Mouse (Mus musculus): ENCODE measurements around the gene Dock8. TPM values are rescaled to one million over a fixed set of nuclear protein-coding genes. Genes with fewer than 3 reads are reported as not detected.
A peak's percentile ranks its signal among the peaks of the same experiment; 100 is the strongest.

The Dock8 gene
- total and polyA plus RNA-seq, 3 experiments = 16.1 to 30.1 TPM; not detected in 1

DNA sequence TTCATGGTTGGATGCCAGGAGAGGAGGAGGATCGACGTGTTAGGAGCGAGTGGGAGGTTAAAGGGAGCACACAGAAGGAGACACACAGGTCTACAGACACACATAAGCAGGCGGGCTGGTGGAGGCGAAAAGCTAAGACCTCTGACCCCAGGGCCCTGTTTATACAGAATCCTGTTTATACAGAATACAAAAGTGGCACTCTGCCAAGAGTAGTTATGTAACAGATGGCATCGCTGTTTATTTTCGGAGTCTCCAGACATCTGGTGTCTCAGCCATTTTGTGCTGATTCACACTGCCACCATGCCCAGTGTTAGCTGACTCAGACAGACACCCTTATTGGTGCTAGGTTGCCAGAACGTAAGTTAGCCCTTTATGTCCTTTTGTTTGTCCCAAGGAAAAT is 18.0 kb upstream of the Dock8 start:
- TF ChIP-seq TAL1 (IDR thresholded peaks at IDR 0.05; ENCODE audit: low read length) = 0 out of 2 replicates have a peak, but pooled peaks have one; percentile 1
- no peak for TF ChIP-seq HCFC1 (IDR thresholded peaks at IDR 0.05; ENCODE audit: low read depth, low read length)
- no peak for TF ChIP-seq TBP (IDR thresholded peaks at IDR 0.05; ENCODE audit: low read depth, low read length)
- no peak for TF ChIP-seq MXI1 (IDR thresholded peaks at IDR 0.05; ENCODE audit: low read depth, low read length)
- TF ChIP-seq TCF12 (IDR thresholded peaks at IDR 0.05; ENCODE audit: low read depth, low read length) = no peak
- no peak for TF ChIP-seq RAD21 (IDR thresholded peaks at IDR 0.05; ENCODE audit: low read depth, low read length)
- no peak overlapping the region for H3K27ac ChIP-seq (ENCODE audit: control insufficient read depth, low read depth, low read length)
- DNase-seq (ENCODE audit: low read depth, low spot score) = no peak
- H3K9ac ChIP-seq (ENCODE audit: control insufficient read depth, low read depth, low read length, poor library complexity, severe bottlenecking) = no peak overlapping the region
- no peak overlapping the region for H3K4me3 ChIP-seq (ENCODE audit: control insufficient read depth in 1 of 2, insufficient read depth in 1 of 2, low read depth in 2 of 2, low read length in 2 of 2)
- H3K36me3 ChIP-seq (ENCODE audit: control insufficient read depth in 1 of 2, insufficient read depth in 2 of 2, low read length in 2 of 2) = no peaks in the 10 kb centered on the region
- no peaks in the 10 kb centered on the region for H3K9me3 ChIP-seq (replicated peaks; ENCODE audit: insufficient read depth, low read length)
- 0 out of 4 replicates have a peak, but pooled peaks cover 0 to 2% of the 10 kb centered on the region in 2 experiments for H3K4me1 ChIP-seq (ENCODE audit: control insufficient read depth in 1 of 2, insufficient read depth in 2 of 2, low read length in 2 of 2)
- no peaks in the 10 kb centered on the region for H3K27me3 ChIP-seq (ENCODE audit: control insufficient read depth in 1 of 2, insufficient read depth in 2 of 2, low read length in 2 of 2)
- no peaks in the 10 kb centered on the region for H3K79me2 ChIP-seq (ENCODE audit: control insufficient read depth, insufficient read depth, low read length, poor library complexity)

DNA sequence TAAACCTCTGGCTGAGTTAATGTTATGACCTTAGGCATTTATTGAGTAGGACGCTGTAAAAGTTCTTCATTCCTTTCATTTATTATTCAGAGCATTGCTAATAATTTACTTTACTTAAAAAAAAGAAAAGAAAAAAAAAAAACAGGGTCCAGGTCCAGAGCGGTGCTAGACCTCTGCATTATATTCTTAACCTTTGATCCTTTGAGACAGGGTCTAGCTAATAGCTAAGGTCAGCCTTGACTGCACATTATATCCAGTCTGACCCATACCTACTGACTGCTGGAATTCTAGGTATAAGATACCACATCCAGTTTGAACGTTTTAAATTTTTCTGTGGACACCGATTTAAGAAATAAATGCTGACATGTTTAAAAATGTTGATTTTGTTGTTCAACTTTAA is 16.3 kb upstream of the Dock8 start:
- H3K4me3 ChIP-seq (ENCODE audit: control insufficient read depth in 1 of 2, insufficient read depth in 1 of 2, low read depth in 2 of 2, low read length in 2 of 2) = no peak overlapping the region
- H3K36me3 ChIP-seq (ENCODE audit: control insufficient read depth in 1 of 2, insufficient read depth in 2 of 2, low read length in 2 of 2) = no peaks in the 10 kb centered on the region
- H3K27me3 ChIP-seq (ENCODE audit: control insufficient read depth in 1 of 2, insufficient read depth in 2 of 2, low read length in 2 of 2) = no peaks in the 10 kb centered on the region
- H3K27ac ChIP-seq (ENCODE audit: control insufficient read depth, low read depth, low read length) = no peak overlapping the region
- H3K9ac ChIP-seq (ENCODE audit: control insufficient read depth, low read depth, low read length, poor library complexity, severe bottlenecking) = no peak overlapping the region
- TF ChIP-seq ZNF384 (IDR thresholded peaks at IDR 0.05; ENCODE audit: low read depth, low read length) = no peak
- TF ChIP-seq RCOR1 (IDR thresholded peaks at IDR 0.05; ENCODE audit: low read depth, low read length) = no peak
- no peak for TF ChIP-seq MEF2A (IDR thresholded peaks at IDR 0.05; ENCODE audit: extremely low read depth, insufficient replicate concordance, low read depth, low read length, poor library complexity, severe bottlenecking)
- no peak for TF ChIP-seq ZMIZ1 (IDR thresholded peaks at IDR 0.05; ENCODE audit: low read depth, low read length)
- TF ChIP-seq UBTF (IDR thresholded peaks at IDR 0.05; ENCODE audit: borderline replicate concordance, insufficient read depth, low read depth, low read length) = no peak
- no peak for TF ChIP-seq JUND (IDR thresholded peaks at IDR 0.05; ENCODE audit: low read depth, low read length)
- TF ChIP-seq TCF12 (IDR thresholded peaks at IDR 0.05; ENCODE audit: low read depth, low read length) = no peak
- TF ChIP-seq ZC3H11A (IDR thresholded peaks at IDR 0.05; ENCODE audit: low read depth, low read length) = no peak
- no peak for TF ChIP-seq SIN3A (IDR thresholded peaks at IDR 0.05; ENCODE audit: low read length)
- no peak for TF ChIP-seq POLR2A (IDR thresholded peaks at IDR 0.05; ENCODE audit: control insufficient read depth in 1 of 2, insufficient read depth in 1 of 2, low read depth in 1 of 2, low read length in 2 of 2, poor library complexity in 1 of 2)
- no peak for TF ChIP-seq POLR2AphosphoS2 (IDR thresholded peaks at IDR 0.05; ENCODE audit: low read length)
- no peak for TF ChIP-seq POLR2AphosphoS5 (IDR thresholded peaks at IDR 0.05; ENCODE audit: borderline replicate concordance, low read depth, low read length)
- TF ChIP-seq MXI1 (IDR thresholded peaks at IDR 0.05; ENCODE audit: low read depth, low read length) = no peak
- no peak for TF ChIP-seq CTCF (IDR thresholded peaks at IDR 0.05 in 2 of 3, conservative IDR thresholded peaks at IDR 0.05 in 1 of 3; ENCODE audit: control insufficient read depth in 1 of 3, insufficient read depth in 1 of 3, low read depth in 2 of 3, low read length in 3 of 3, poor library complexity in 1 of 3, severe bottlenecking in 1 of 3)
- no peak for TF ChIP-seq GATA1 (IDR thresholded peaks at IDR 0.05; ENCODE audit: low read depth, low read length)
- TF ChIP-seq ZKSCAN1 (IDR thresholded peaks at IDR 0.05; ENCODE audit: low read depth, low read length) = no peak
- no peak for TF ChIP-seq USF1 (IDR thresholded peaks at IDR 0.05; ENCODE audit: low read depth, low read length)
- no peaks in the 10 kb centered on the region for H3K9me3 ChIP-seq (replicated peaks; ENCODE audit: insufficient read depth, low read length)
- 0 out of 4 replicates have a peak, but pooled peaks cover 0 to 2% of the 10 kb centered on the region in 2 experiments for H3K4me1 ChIP-seq (ENCODE audit: control insufficient read depth in 1 of 2, insufficient read depth in 2 of 2, low read length in 2 of 2)
- DNase-seq (ENCODE audit: low read depth, low spot score) = no peak
- no peaks in the 10 kb centered on the region for H3K79me2 ChIP-seq (ENCODE audit: control insufficient read depth, insufficient read depth, low read length, poor library complexity)

All from MEL (cell line).